Mouse (Mus musculus): ENCODE results near the gene Pax2.

Pax2 gene

DNA sequence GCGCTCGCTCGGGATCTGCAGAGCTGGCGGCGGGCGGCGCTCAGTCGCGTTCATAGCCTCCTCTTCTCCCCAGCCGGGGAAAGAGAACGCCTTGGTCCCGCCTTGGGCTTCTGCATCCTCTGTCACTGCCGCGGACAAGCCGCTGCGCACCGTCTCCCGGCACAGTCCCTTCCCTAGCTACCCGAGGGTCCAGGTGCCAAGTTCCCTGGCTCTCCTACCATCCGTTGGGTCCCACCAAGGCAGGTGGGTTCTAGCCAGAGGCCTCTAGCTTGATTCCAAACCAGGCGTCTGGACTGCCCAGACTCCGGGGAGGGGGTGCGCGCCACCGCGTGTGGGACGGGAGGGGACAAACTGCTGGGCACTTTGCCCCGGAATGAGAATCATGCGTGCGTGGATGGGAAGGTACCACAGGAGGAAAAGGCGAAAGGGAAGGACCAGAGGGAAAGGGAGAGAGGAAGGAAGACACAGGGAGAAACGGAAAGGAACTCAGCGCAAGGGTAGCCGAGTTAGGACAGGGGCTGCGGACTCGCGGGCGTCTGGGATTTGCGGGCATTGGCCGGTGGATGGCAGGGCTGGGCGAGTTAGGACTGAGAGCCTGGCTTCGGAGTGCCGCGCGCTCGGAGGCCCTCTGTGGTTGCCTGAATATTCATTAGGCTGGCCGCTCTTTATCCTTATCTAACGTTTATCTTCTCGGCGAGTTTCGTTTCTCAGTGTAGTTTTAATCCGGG is at the start of gene Pax2:
Gene Pax2, plus strand, starts transcription at position 353 of the 728 bp plus-strand sequence.
- DNase-seq, result no peak

DNA sequence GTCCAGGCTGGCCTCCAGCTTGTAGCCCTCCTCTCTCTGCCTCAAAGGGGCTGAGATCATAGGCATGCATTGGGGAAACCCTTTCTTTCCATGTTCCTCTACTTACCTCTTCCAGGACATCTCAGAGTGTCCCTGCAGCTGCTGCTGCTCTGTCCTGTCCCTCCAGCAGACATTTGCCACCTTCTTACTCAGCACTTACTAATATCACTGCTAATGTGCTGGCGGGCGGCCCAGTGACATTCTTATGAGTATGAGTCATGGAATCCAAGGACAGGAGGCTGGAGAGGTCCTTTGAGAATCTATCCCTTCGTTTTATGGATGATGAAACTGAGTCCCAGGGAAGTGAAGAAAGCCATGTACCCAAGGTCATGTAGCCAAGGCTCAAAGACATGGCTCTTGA is 47.0 kb upstream of the Pax2 start:
- no peak for DNase-seq

DNA sequence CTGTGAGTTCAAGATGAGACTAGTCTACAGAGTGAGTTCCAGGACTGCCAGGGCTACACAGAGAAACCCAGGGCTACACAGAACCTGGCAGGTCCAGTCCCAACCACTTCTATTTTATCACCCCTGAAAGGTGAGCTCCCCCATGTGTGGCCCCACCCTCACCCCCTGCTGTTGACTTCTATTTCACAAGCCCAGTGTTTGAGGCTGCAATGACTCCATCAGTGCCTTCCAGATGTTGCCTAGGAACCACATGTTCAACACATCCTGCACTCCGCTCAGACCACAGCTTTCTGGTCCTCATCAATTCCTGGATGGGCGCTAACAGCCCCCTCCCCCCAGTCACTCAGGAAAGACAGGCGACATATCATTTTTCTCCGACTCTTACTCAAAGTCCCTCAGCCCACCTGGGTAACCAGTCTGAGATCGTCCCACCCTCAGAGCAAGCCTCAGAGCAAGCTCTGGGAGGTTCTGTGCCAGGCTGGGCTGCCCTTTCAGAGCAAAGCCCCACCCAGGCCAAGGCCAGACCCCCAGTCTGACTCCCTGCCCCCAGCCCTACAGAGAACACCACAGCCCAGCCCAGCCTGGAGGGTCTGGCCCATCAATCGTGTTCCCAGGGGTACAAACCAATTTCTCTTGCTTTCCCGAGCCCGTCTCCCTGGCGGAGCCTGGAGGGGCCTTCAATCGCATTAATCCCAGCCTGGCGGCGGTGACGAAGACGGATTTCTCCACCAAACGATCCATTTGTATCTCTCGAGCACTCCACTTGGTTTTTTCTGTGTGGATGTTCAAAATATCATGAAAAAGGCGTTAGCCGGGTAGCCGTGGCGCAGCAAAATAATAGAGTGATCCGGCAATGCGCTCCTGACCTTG is 38.9 kb upstream of the Pax2 start:
- DNase-seq, result no peak

DNA sequence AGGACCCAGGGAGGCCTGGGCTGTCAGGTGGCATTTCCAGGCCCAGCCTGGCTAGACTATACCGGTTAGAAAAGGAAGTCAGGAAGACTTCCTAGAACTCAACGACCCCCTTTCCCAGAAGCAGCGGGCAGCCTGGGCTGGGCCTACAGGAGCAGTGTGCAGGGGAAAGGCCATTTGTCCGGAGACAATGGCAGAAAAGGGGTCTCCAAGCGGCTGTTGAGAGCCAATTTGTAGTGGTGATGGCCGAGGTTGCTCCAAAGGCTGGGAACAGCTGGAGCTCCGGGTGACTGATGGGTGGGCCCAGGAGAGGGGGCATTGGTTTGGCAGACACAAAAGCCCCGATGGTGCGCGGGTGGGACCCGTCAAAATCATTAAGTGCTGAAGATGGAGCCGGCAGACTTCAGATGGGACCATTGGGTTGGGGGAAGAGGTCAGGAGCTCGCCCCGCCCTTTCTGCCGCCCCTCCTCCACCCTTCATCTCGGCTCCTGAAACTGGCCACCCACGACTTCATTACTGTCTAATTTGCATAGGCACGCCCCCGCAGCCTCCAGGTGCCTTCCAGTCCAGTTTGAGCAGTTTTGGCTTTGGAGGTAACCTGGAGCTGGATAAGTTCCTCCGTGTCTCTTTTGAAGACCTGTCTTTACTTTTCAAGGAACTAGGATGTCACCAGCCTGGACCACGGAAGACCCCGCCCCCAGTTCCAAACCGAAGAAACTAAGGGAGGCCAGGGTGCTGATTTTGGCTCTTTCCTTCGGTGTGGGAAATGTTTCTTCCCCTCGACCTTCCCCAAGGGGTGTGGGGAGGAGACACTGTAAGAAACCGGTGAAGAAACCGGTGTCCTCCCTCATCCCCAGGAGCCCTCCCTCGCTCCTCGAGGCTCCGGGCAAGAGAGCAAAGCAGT is 36.3 kb upstream of the Pax2 start:
- DNase-seq, result no peak

DNA sequence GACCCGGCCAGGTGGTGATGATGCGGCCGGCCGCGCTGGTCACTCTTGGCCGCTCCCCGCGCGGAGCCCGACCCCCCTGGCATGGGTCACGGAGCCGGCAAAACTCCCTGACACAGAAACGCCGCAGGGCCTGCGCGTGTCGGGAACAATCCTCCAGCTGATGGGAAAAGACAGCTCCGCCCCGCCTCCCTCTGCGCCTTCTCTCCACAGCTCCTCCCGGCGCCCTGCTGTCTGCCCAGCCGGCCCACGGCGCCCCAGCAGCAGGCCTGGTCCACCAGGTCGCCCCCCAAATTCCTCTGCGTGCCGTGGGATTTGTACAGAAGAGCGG is 35.7 kb upstream of the Pax2 start:
- no peak for DNase-seq

DNA sequence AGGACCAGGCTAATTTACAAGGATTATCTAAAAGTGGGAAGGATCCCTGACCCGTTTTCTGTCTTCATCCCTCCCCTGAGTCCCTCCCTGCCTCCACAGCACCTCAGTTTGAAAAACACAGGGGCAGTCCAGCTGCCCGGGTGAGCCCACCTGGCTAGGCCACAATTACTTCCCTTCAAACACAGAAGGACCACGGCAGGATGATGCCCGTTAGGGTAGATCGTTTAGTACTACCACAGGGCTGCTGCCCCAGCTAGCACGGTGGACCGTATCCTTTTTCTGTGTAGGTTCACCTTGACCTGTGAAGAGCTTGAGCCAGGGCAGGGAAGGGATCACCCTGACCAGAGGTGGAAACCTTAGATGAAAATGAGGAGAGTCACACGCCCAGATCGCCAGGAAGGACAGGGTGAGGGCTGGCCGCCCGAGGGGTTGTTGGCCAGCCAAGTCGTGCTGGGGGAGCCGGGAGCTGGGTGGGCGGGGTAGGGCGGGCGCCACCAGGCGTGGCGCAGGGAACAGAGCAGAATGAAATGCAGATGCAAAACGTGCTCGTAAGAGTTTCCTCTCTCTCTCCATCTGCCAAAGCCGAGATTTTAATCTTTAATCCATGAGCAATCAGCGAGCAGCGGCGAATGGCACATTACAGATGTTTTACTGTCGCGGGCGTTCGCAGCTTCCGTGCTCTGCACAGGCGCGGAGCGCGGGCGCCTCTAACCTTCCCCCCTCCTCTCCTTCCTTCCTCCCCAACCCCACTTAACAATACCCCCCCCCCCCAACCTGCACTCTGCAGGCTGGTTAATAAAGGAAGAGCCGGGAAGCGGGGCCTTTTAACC is 32.0 kb upstream of the Pax2 start:
- DNase-seq, result no peak

DNA sequence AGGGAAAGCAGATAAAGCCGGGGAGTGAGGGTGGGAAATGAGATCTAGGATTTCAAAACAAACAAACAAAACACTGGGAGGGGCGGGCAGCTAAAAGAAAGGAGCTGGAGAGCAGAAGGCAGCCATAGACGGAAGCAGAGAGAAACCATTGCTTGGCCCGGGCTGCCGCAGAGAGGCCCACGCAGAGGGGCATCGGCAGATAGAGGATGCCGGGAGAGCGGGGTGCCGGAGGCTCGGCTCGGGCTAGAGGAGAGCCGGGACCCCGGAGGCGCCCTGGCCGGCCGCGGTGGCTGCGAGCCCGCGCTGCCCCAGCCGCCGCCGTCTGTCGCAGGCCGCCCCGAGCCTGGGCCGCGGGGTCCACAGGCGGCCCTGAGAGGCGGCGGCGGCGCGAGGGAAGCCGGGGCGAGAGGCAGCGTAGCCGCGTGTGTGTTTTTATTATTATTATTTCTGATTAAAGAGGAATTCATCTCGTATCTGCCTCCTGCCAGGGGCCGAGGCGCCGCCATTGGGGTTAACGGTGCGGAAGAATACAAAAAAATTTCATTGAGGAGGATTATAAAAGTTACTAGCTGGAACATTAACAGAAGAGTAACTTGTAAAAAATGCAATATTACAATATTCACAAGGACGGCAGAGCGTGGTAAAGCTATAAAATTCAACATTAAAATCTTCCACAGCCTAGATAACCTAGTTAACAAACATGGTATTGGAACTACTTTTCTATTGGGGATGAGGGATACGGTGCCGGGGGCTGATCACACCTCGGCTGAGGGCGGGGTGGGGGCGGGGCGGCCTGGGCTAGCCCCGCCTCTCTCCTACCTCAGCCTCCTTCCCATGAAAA is 29.7 kb upstream of the Pax2 start:
- DNase-seq, result no peak

DNA sequence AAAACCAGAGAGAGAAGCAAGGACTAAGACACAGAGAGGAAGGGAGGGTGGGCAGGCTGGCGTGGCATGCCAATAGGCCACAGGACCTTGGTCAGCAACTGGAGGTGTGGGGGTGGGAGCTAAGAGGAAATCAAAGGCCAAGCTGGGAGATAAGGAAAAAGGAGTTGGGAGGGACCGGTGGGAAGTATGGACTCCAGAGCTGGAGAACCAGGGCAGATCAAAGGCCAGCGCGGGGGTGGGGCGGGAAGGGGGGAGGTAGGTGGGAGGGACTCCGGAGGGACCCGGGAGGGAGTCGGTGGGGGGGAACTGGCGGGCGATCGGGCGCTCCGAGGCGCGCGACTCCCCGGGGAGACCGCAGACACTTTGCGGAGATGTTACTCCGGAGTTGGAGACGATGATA is 21.7 kb upstream of the Pax2 start:
- no peak for DNase-seq

DNA sequence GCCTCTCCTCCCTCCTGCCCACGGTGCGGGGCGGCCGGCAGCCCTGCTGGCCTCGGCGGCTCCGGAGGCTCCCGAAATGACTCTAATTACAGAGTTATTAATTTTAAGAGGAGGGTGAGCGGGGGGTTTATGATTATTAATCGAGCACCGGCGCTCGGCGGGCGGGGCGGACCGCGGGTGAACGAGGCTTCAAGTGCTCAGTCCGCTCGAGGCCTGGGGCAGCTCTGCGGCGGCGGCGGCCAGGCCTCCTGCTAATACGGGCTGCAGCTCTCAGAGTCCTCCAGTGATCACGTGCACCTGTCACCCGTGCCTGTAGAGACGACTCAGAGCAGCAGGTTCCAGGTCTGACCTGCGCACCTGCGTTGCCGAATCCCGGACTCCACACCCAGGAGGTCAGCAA is 21.2 kb upstream of the Pax2 start:
- DNase-seq, result no peak

DNA sequence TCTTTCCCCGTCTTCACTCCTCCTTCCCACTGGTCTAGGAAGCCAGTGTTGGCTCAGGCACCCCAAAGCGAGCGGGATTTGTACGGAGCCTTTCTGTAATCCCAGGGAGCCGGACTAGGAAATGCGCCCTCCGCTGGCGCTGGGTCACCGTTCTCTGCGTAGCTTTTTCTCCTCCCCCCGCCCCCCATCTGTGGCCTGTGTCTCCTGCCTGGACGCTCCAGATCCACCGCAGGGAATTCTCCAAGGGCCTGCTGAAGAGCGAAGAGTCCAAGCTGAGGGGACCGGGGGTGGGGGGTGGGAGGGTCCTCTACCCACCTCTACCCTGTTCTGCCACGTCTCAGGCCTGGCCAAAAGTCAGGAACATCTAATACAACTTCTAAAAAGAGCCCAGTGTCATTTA is 15.5 kb upstream of the Pax2 start:
- no peak for DNase-seq

DNA sequence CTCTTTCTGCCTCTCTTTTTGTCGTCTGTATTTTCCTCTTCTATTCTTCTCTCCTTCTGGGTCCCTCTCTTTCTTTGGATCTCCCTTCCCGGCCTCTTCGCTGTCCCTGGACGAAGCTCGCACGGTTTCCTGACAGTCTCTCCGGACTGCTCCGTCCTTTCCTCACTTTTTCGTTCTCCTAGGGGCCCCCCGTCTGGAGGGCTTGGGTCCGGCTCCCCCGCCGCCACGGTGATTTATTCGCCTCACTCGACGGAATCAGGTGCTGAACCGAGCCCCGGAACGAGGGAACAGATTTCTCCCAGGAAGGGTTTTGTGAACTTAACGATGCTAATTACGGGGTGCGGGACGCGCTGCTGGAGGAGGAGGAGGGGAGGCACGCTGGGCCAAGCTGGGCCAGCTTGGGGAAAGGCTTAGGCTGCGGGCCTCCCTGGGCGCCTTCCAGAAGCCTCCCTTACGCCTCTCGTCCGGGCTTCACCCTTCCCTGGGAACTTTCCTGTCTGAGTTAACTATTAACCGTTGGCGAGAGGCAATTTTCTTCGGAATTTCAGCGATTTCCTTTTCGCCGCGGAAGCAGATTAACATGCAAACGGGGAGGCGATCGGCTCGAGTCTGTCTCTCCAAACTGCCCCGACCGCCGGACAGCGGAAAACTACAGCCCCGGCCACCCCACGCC is 14.6 kb upstream of the Pax2 start:
- DNase-seq, result no peak

DNA sequence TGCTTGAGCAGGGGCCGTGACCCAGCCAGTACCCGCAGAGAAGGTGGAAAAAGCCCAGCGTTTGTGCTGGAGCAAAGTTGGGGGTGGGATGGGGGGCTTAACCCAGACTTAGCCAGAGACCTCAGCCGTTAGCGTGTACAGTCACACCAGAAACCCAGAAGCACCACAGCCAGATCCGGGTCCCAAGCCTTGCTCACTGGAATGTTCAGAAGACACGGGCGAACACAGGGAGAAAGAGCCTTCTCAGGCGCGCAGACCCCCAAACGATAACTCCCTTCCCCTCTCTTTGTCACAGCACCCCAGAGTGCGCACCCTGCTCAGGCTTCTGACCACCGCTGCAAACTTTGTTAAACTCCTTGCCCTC is 14.1 kb upstream of the Pax2 start:
- no peak for DNase-seq

DNA sequence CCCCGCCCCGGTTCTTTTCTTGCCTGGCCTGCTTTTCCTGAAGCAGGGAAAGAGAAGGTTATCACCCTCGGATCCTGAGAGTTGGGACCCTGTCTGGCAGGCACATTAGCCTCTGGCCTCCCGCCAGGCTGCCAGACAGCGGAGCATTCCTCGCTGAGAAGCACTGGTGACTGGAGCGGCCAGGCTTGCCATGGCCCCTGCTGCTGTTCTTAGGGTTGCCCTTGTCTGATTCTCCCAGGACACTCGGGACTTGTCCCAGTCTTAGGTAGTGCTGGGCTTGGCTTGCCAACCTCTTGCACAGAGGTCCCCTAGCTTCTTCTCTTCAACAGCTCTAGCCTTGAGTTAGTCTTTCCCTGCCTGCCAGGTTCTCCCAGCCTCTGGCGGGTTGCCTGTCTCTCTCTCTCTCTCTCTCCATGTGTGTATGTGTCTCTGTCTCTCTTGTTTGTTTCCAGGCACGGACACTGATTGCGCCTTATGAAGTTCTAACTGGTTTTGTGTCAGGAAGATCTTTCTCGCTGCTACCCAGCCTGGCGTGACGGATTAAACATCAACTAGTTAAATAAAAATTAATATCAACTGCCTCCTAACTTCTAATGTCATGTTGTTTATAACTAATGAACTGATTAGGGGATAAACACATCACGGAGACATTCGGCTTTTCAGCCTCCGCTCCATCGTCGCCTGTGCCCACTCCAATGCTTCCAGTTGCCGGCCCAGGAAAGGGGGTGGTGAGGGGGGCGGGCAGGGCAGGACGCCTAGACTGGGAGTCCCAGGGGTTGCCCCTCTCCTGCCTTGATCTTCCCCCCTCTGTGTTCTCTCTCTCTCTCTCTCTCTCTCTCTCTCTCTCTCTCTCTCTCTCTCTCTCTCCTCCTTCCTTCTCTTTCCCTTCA is 13.5 kb upstream of the Pax2 start:
- DNase-seq, result no peak

DNA sequence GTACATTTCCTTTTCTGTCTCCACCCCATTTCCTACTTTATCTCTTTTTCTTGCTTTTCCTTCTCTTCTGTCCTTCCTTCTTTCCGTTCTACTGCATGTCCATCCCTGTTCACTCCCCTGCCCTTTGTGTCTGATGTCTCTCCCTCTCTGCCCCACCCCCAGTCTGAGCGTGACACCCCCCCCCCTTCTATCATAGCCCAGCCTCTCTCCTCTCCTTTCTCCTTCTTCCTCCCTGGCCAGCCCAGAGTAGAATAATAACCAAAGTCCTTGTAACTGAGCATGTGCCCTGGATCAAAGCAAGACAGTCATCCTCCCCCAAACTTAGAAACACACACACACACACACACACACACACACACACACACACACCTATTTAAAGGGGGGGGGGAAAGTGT is 12.8 kb upstream of the Pax2 start:
- DNase-seq, result no peak

DNA sequence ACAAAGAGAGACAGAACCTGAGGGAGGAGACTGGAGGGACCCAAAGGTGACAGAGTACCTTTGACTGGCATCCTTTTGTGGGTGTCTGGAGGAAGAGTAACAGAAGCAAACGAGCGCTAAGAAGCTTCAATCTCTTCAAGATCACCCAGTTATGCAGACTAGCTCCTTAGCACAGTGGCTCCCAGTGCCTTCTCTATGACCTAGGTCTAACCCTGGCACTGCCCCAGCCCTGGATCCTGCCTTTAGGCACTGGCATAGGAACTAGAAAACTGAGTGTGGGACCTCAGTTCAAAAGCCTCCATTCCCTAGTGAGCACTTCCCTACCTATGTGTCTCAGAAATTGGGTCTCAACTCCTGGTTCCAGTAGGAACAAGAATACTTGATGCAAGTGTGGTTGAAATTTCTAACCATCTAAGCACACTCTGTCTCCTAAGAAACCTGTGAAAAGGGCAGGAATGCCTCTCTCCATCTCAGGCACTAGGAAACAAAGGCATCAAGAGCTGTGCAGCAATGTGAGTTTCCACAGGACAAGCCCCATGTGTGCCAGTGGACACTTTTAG is 11.8 kb upstream of the Pax2 start:
- no peak for DNase-seq

DNA sequence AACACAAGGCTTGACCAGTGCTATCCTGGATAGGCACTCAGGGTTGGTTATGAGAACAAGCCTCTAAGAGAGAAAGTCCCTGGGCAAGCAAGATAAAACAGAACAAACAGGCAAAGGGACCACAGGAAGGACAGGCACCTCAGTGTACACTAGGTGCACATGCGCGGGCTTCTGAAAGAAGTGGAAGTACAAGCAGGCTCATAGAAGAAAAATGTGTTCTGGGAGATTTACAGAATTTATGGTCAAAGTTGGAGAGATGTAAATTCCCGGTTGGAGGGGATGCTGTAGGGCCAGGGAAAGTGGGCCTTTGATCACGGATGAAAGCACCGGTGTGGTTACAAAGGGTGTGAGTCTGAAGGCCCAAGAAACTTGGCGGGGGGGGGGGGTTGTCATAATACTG is 10.1 kb upstream of the Pax2 start:
- DNase-seq, result no peak

DNA sequence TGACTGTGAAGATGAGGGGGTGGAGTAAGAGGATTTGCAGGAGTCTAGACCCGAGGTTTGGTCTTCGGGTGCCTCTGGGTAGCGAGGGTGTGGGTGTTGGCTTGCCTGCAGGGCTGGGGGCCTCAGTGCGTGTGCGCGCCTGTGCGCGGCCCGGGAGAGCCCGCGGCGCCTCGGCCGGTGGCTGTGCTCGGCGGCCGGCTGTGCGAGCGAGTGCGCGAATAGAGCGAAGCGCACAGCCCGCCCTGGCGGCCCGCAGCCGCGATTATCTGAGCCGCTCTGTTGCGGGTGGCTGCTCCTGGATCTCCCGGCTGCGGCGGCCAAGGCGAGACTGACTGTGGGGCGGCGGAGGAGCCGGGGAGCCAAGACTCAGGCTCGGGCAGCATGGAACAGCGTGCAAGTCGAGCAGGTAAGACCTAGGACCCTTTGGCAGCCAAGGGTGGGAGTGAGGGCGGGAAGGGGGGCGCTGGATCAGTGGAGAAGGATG is 9.3 kb upstream of the Pax2 start:
- DNase-seq, result no peak

DNA sequence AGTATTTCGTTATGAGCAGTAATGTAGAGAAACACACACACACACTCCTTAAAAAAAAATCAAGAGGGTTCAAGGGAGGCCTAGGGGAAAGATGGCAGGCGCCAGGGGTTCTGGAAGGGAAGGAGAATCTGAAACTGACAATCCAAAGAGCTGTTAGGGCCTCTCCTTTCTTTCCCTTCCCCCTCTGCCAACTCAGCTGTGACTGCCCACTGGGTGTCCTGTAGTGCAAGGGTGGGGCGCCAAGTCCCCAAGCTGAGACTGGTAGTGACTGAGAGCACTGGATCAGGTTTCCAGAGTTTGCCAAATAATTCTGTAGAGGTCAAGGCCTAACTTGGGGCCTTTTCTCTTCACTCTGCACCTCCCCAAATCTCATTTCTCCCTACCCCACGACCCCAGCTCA is 8.4 kb upstream of the Pax2 start:
- DNase-seq, result no peak

DNA sequence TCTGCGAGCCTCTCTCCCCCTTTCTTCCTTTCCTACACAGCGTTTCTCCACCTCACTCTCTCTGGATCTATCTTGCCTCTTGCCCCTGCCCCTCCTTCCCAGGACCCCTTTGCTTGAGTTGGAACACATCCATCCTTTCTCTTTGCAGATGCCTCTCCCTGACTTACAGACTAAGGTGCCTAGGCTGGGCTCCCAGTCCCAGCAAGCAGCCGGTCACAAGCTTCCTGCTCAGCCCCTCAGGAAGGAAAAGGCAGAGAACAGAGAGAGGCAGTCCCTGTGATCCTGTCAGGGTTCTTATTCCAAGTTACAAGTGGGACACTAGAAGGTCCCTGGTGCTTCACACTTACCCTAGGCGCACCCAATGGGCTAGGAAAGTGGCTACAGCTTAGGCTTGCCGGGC is 7.6 kb upstream of the Pax2 start:
- DNase-seq, result no peak

Measured in cerebellum, adult 9-10 months (tissue).